Mouse (Mus musculus) heart, postnatal 0 days (tissue): ENCODE data around the gene Dennd1a.

Experiments used
- CTCF ChIP-seq: IDR thresholded peaks from 2 replicates; pipeline ENCODE4 v1.5.1; 2016; ENCODE audit warnings: antibody characterized with exemption, control low read depth, low read depth
- EP300 ChIP-seq: IDR thresholded peaks from 2 replicates; pipeline ENCODE4 v1.6.1; 2016; ENCODE audit warnings: antibody characterized with exemption, low read depth

DNA sequence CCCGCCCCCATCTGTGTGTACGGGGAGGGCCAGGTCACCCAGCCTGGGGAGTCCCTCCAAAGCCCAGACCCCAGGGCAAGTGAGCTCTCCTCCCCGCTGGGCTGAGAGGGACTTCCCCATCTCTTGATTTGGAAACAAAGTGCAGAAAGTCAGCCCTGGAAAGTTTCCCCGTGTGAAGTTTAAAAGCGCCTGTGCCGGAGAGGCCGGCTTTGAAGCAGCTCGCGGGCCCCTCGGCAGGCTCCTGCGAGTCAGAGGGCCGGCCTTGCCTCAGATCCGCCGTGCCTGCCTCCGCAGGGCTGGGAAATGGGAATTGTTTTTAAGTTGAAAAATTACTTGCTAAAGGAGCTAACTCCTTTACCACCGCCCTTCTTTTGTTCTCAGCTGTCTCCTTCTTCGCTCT, 49.4 kb upstream of the Dennd1a start:
- no peak for TF ChIP-seq CTCF
- no peak for TF ChIP-seq EP300
